Mouse (Mus musculus) 416B (cell line): Measurements from ENCODE around the gene Ric1.
"Not testable (repeated sequence)": the region's sequence is repeated elsewhere in the genome, so short reads cannot be mapped to it uniquely, and the experiment has no call there.

Experiments used
- DNase-seq: peaks from one replicate; pipeline ENCODE4 v3.0.0; 2011; ENCODE audit warnings: low read depth

The Ric1 gene

GRCm38 (mm10) chr19:29527299-29527698 is 5.2 kb downstream of the Ric1 start:
- no peak for DNase-seq

- DNase-seq, result no peak
These were observed 6.5 kb downstream of the Ric1 start for GRCm38 (mm10) chr19:29528568-29528967.

GRCm38 (mm10) chr19:29534030-29534429 is 11.9 kb downstream of the Ric1 start:
- no peak for DNase-seq

- no peak for DNase-seq
These were observed 20.3 kb downstream of the Ric1 start for GRCm38 (mm10) chr19:29542256-29542970.

GRCm38 (mm10) chr19:29544026-29544425 is 21.9 kb downstream of the Ric1 start:
- no peak for DNase-seq

GRCm38 (mm10) chr19:29550618-29551017 is 28.5 kb downstream of the Ric1 start:
- no peak for DNase-seq

- no peak for DNase-seq
These were observed 29.0 kb downstream of the Ric1 start for GRCm38 (mm10) chr19:29551128-29551527.

- not testable (repeated sequence) for DNase-seq
These were observed 29.9 kb downstream of the Ric1 start for GRCm38 (mm10) chr19:29551980-29552379.

- DNase-seq, result not testable (repeated sequence)
These were observed 35.2 kb downstream of the Ric1 start for GRCm38 (mm10) chr19:29557171-29557845.

GRCm38 (mm10) chr19:29562166-29562565 is 40.1 kb downstream of the Ric1 start:
- DNase-seq, result no peak

- no peak for DNase-seq
These were observed 40.5 kb downstream of the Ric1 start for GRCm38 (mm10) chr19:29562603-29563002.

GRCm38 (mm10) chr19:29563258-29563779 is 41.2 kb downstream of the Ric1 start:
- peak; percentile 77 for DNase-seq

- no peak for DNase-seq
These were observed 44.4 kb downstream of the Ric1 start for GRCm38 (mm10) chr19:29566512-29566911.

GRCm38 (mm10) chr19:29582439-29582838 is 60.4 kb downstream of the Ric1 start:
- DNase-seq, result no peak

- no peak for DNase-seq
These were observed 61.7 kb downstream of the Ric1 start for GRCm38 (mm10) chr19:29583734-29584133.

- DNase-seq, result not testable (repeated sequence)
These were observed 71.7 kb downstream of the Ric1 start for GRCm38 (mm10) chr19:29593783-29594182.

- no peak for DNase-seq
These were observed 74.2 kb downstream of the Ric1 start for GRCm38 (mm10) chr19:29596276-29596675.

- peak; percentile 24 for DNase-seq
These were observed 74.9 kb downstream of the Ric1 start for GRCm38 (mm10) chr19:29596985-29597384.

- no peak for DNase-seq
These were observed 76.9 kb downstream of the Ric1 start for GRCm38 (mm10) chr19:29598981-29599380.

- DNase-seq, result peak; percentile 84
These were observed 81.7 kb downstream of the Ric1 start for GRCm38 (mm10) chr19:29603548-29604353.

GRCm38 (mm10) chr19:29604653-29605052 is 82.6 kb downstream of the Ric1 start:
- no peak for DNase-seq

GRCm38 (mm10) chr19:29607521-29607920 is 85.4 kb downstream of the Ric1 start:
- no peak for DNase-seq
